12 mouse cellular contexts compared by ENCODE assay signal in genomic region chr14:103929734-103930364, GRCm38 (mm10).
"Had no signal": no experiment of that assay in that cellular context is flagged by ENCODE, and none has a peak within 500 bp of the region (broad histone marks: within the 10 kb centered on the region; RNA-seq: fewer than 3 reads in every experiment).

No protein-coding gene starts in this region.

- H3K27ac ChIP-seq: intestine, embryonic 15.5 days; limb, embryonic 13.5 days; liver, embryonic 14.5 days; midbrain, embryonic 15.5 days; neural tube, embryonic 12.5 days; stomach, postnatal 0 days had no signal

- H3K4me3 ChIP-seq: intestine, embryonic 15.5 days; limb, embryonic 13.5 days; midbrain, embryonic 15.5 days; neural tube, embryonic 12.5 days had no signal

- H3K36me3 ChIP-seq: intestine, embryonic 15.5 days; limb, embryonic 13.5 days; midbrain, embryonic 15.5 days; neural tube, embryonic 12.5 days had no signal

- ATAC-seq: intestine, embryonic 15.5 days; midbrain, embryonic 15.5 days had no signal

- H3K9ac ChIP-seq: intestine, embryonic 15.5 days; limb, embryonic 13.5 days; liver, embryonic 14.5 days; midbrain, embryonic 15.5 days; neural tube, embryonic 12.5 days had no signal

- H3K9me3 ChIP-seq: intestine, embryonic 15.5 days; limb, embryonic 13.5 days; midbrain, embryonic 15.5 days; neural tube, embryonic 12.5 days had no signal

- DNase-seq: layer of hippocampus, adult 9-11 months; left cerebral cortex, postnatal 4 days; lung, adult 18-20 months; lung, postnatal 4 days; thymus, adult 2 months; thymus, postnatal 25 days had no signal

- H3K27me3 ChIP-seq: intestine, embryonic 15.5 days; limb, embryonic 13.5 days; midbrain, embryonic 15.5 days; neural tube, embryonic 12.5 days had no signal

- H3K4me2 ChIP-seq: intestine, embryonic 15.5 days; limb, embryonic 13.5 days; midbrain, embryonic 15.5 days; neural tube, embryonic 12.5 days had no signal

- H3K4me1 ChIP-seq: intestine, embryonic 15.5 days; limb, embryonic 13.5 days; midbrain, embryonic 15.5 days; neural tube, embryonic 12.5 days had no signal
